27 mouse cellular contexts compared by ENCODE assay signal in the genomic region with DNA sequence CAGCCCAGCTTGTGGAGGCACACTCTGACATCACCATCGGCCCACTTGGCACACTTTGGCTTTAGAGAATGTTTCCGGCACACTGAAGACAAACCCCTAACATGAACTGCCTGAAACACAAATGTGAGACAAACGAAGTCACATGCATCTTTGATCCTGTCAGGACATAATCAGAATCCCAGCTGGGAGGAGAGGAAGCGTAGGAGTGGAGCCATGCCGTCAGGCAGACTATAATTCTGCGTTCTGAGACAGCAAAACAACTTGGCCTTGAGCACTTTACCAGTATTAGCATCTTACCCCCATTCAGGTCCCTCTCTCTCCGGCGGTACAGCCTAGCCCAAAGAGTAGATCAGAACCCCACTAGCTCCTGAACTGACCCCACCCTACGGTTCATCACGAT. TPM values are rescaled to one million over a fixed set of nuclear protein-coding genes. Genes with fewer than 3 reads are reported as not detected.
DNase-seq lines count a peak whose midpoint lies in the region; ATAC-seq lines count a peak whose summit lies in the region.
"Had no signal": no experiment of that assay in that cellular context is flagged by ENCODE, and none has a peak within 500 bp of the region (broad histone marks: within the 10 kb centered on the region; RNA-seq: fewer than 3 reads in every experiment).

No protein-coding gene starts in this region.

- ATAC-seq in frontal cortex, adult (ENCODE audit: low TSS enrichment) = peak; percentile 39; the same call in 1 of the 2 replicates
- no peak for ATAC-seq in erythroid progenitor cell, adult 5-6 weeks (replicated peaks; ENCODE audit: low FRiP score, poor library complexity, severe bottlenecking)
- ATAC-seq: activated CD4-positive, CD25-positive, alpha-beta regulatory T cell, adult 4 months; forebrain, embryonic 15.5 days; inflammation-experienced regulatory T-cells, adult 6 months; midbrain, embryonic 13.5 days had no signal

- intact Hi-C loops in heart, postnatal 14 days (cut with DNase I) = no loop called here

- no peak for DNase-seq in frontal cortex, postnatal 10 days (ENCODE audit: low spot score in 2 of 2)
- DNase-seq in layer of hippocampus, adult 18-20 months (ENCODE audit: low spot score in 2 of 2) = peak; percentile 43 to 57
- no peak for DNase-seq in layer of hippocampus, adult 8-10 months (ENCODE audit: low spot score in 2 of 2)
- DNase-seq in brain, adult 2 months (ENCODE audit: low read depth, low spot score) = peak; percentile 76
- peak; percentile 28 to 48 for DNase-seq in heart, postnatal 14 days
- DNase-seq in thymus, postnatal 4 days = no peak
- DNase-seq: adrenal gland, postnatal 14 days; cerebellum, adult 9-10 months; gastrocnemius, postnatal 36 days; kidney, adult 18-20 months; liver, embryonic 13.5 days; lung, adult 2 months; lung, postnatal 14 days; thymus, adult 18-20 months; thymus, postnatal 36 days had no signal

RNA-seq across cellular contexts. Expression of a gene that starts 21.3 kb away (rescaled TPM):
- 10 to 100 TPM; 19.9 to 22.0 TPM for total RNA-seq in layer of hippocampus, adult 18-20 months (2021)
- 10 to 100 TPM; 16.5 to 24.2 (median 23.7) TPM for total RNA-seq in layer of hippocampus, adult 8-10 months (2022)
- total RNA-seq in heart, postnatal 14 days (2021) = 10 to 100 TPM; 27.9 to 29.4 TPM
- total RNA-seq in erythroid progenitor cell, adult 5-6 weeks (2015; ENCODE audit: low replicate concordance) = 0.42 TPM in 1 of 2 replicates, not detected in the other
- total RNA-seq in erythroid progenitor cell, adult 5-6 weeks (2017; ENCODE audit: low replicate concordance) = not detected in 2 replicates
- total RNA-seq: common myeloid progenitor, adult 5-6 weeks; megakaryocyte progenitor cell, adult 5-6 weeks; monocyte, adult 5-6 weeks; neutrophil, adult 5-6 weeks had no signal

RNA-seq across cellular contexts. Expression of a gene that starts 46.2 kb away (rescaled TPM):
- total RNA-seq in layer of hippocampus, adult 18-20 months (2021) = not detected
- total RNA-seq in layer of hippocampus, adult 8-10 months (2022) = not detected
- not detected for total RNA-seq in heart, postnatal 14 days (2021)
- not detected in 2 replicates for total RNA-seq in erythroid progenitor cell, adult 5-6 weeks (2015; ENCODE audit: low replicate concordance)
- total RNA-seq in erythroid progenitor cell, adult 5-6 weeks (2017; ENCODE audit: low replicate concordance) = not detected in 2 replicates
- total RNA-seq: adrenal gland, postnatal 14 days; common myeloid progenitor, adult 5-6 weeks; gastrocnemius, postnatal 36 days; left cerebral cortex, adult 2 months; left cerebral cortex, postnatal 36 days; megakaryocyte progenitor cell, adult 5-6 weeks; monocyte, adult 5-6 weeks; neutrophil, adult 5-6 weeks had no signal

Comparison
In these comparisons a context has a peak if more than half of its experiments do, and no peak if none do; other contexts are left out.
1. DNase-seq: peak in layer of hippocampus, adult 18-20 months (2 of 2), brain, adult 2 months (single experiment) and heart, postnatal 14 days (2 of 2); none in frontal cortex, postnatal 10 days (0 of 2), layer of hippocampus, adult 8-10 months (0 of 2) and thymus, postnatal 4 days (single experiment).
2. RNA of a gene that starts 21.3 kb away (total RNA-seq): 27.9 to 29.4 TPM in heart, postnatal 14 days, 16.5 to 24.2 TPM in layer of hippocampus, adult 8-10 months and 19.9 to 22.0 TPM in layer of hippocampus, adult 18-20 months; 0.42 TPM in erythroid progenitor cell, adult 5-6 weeks; every median in the first group is over 10 times any median in the second.